Mouse (Mus musculus): ENCODE measurements at regions not wholly inside any gene's neighbourhood (a gene's known extent, or its start where the extent isn't known, plus 50 kb on each side); places are given as distances from the start of the nearest gene placed in this dataset.

DNA sequence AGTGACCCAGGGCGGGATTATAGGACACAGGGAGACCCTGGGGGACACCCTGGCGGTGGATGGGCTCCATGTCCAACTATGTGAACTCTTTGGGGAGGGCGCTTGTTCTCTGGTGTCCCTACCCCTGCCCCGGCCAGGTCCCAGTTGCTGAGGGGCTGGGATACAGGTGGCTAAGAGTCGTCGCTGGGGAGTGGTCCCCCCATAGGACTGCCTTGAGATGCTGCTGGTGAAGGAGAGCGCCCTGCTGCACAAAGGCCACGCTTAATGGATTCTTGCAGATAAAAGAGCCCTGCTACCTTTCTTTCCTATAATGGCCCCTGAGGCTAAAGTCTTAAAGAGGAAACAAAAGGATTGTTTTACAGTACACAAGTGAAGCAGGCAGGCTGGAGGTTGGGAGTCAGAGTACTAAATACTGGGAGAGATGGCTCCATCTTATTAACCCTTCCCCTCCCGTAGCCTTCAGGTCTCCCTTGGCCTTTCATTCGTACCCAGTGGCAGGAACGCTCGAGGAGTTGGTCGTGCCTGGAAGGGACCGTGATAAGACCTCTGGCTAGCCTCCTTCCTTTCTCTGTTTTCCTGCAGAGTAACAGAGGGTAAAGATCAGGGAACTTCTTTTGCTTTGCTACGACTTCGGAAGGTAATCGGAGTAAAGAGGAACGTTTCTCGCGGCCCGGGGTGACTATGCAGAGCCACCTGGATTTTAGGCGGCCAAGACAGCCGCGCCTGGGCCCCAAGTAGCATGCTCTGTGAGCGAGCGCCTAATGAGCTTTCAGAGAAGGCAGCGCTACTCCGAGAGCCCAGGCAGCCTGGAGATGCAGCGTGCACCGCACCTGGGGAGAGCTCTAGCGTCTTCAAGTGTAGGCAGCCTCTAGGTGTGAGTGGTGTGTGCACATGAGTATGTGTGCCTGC, 682.9 kb upstream of the Car8 start:
- no peak for TF ChIP-seq CTCF (IDR thresholded peaks at IDR 0.05; ENCODE audit: low read depth, low read length)
- TF ChIP-seq TAL1 (conservative IDR thresholded peaks at IDR 0.05; ENCODE audit: low read depth, low read length), result no peak
- TF ChIP-seq GATA1 (IDR thresholded peaks at IDR 0.05; ENCODE audit: borderline replicate concordance, low read length), result no peak
- no peak for TF ChIP-seq POLR2AphosphoS5 (IDR thresholded peaks at IDR 0.05; ENCODE audit: insufficient replicate concordance, low read depth, low read length)
